Mouse (Mus musculus): Measurements from ENCODE around the gene Slc24a1. TPM values are rescaled to one million over a fixed set of nuclear protein-coding genes. Genes with fewer than 3 reads are reported as not detected.

Gene Slc24a1
- total RNA-seq, 4 experiments from 2014 or later = 0.09 to 0.20 (median 0.14) TPM

Small RNA genes within 50 kb of the gene (microRNA-seq; reads per million reads assigned to microRNA genes)
- not detected for gene Gm25640

Other genes starting within 250 kb of the Slc24a1 start
- gene Rab11a, start 213.8 kb downstream of the Slc24a1 start, total RNA-seq (2022) = 100 to 1,000 TPM; 150 to 183 (median 162) TPM
- 1 to 10 TPM; 5.7 to 8.5 (median 6.3) TPM for gene Dennd4a, start 140.3 kb downstream of the Slc24a1 start, total RNA-seq (2022)
- 10 to 100 TPM; 12.8 to 17.2 (median 14.2) TPM for gene Ints14, start 9.3 kb upstream of the Slc24a1 start, total RNA-seq (2022)
- gene Hacd3, start 70.1 kb upstream of the Slc24a1 start, total RNA-seq (2022) = 10 to 100 TPM; 14.6 to 19.0 (median 17.0) TPM
- 10 to 100 TPM; 52.8 to 59.9 (median 58.2) TPM for gene Dpp8, start 80.8 kb upstream of the Slc24a1 start, total RNA-seq (2022)
- 10 to 100 TPM; 13.3 to 17.9 (median 15.7) TPM for gene Igdcc4, start 149.9 kb upstream of the Slc24a1 start, total RNA-seq (2022)
- gene Igdcc3, start 189.6 kb upstream of the Slc24a1 start, total RNA-seq (2022) = under 1 TPM in 2 of 4 experiments, not detected in 2; 0.09 to 0.19 TPM
- gene Parp16, start 243.7 kb upstream of the Slc24a1 start, total RNA-seq (2022) = 1 to 10 TPM; 3.4 to 4.5 (median 3.7) TPM